Mouse (Mus musculus) limb, embryonic 10.5 days (tissue): Measurements from ENCODE around the gene Tpcn1. TPM values are rescaled to one million over a fixed set of nuclear protein-coding genes. Genes with fewer than 3 reads are reported as not detected.

Experiments
- DNase-seq: peaks from one replicate; pipeline ENCODE4 v3.0.0-alpha.2; 2017; ENCODE audit warnings: low spot score
- H3K27ac ChIP-seq: fragments of 300-500 bp; sonication (generic); 2 replicates; pipeline ENCODE4 v1.5.1; 2016; ENCODE audit warnings: mild to moderate bottlenecking
- H3K27me3 ChIP-seq: fragments of 300-500 bp; sonication (generic); 2 replicates; pipeline ENCODE4 v1.6.1; 2016; ENCODE audit warnings: low read depth, mild to moderate bottlenecking; ENCODE audit not compliant: poor library complexity, severe bottlenecking
- H3K36me3 ChIP-seq: fragments of 300-500 bp; sonication (generic); 2 replicates; pipeline ENCODE4 v1.6.1; 2016; ENCODE audit warnings: mild to moderate bottlenecking, moderate library complexity
- H3K4me1 ChIP-seq: fragments of 300-500 bp; sonication (generic); 2 replicates; pipeline ENCODE4 v1.6.1; 2016
- H3K4me3 ChIP-seq: fragments of 300-500 bp; sonication (generic); 2 replicates; pipeline ENCODE4 v1.5.1; 2016; ENCODE audit warnings: mild to moderate bottlenecking, moderate library complexity
- H3K9me3 ChIP-seq: fragments of 300-500 bp; sonication (generic); replicated peaks from 2 replicates; pipeline ENCODE4 v1.6.1; 2016; ENCODE audit warnings: mild to moderate bottlenecking
- WGBS: fragments of 180-500 bp; shearing (Covaris S2); methylation state at CpG from one replicate; pipeline ENCODE4 v1.1.7; 2016; 5-methylcytosine and 5-hydroxymethylcytosine counted together
- polyA plus RNA-seq: library from polyadenylated mRNA; unstranded; fragments of >200 nt; fragmentation: Nextera tagmentation; extraction: Ambion mirVana; gene quantifications from 2 replicates; pipeline ENCODE4 v1.2.1, GENCODE M21; 2016

Gene Tpcn1
- polyA plus RNA-seq, 1 experiment from 2014 or later = 13.2 TPM

DNA sequence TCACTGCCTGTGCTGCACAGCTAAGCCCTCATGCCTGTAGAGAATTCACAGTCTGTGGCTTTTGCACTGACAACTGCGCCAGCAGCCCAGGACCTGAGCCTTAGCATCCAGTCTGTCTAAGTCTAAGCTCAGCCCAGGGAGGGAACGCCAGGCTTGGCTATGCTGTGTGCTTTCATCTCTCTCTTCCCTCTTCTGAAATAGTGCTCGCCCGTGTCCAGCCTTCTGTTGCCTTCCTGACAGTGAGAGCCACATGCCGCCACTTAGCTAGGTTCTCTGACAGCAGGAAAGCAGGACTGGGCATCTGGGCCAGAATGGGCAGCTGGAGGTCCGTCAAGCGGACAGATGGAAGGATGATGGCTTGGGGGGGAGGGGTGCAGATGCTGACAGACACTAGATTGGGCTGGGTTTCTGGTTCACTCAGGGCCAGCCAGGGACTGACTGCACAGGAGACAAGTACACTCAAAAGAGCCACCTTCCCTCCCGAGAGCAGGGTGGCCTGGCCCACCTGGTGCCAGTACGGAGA, 94.5 kb downstream of the Tpcn1 start:
- no peak overlapping the region for H3K27ac ChIP-seq
- no peaks in the 10 kb centered on the region for H3K4me1 ChIP-seq
- no peak overlapping the region for H3K4me3 ChIP-seq
- no peaks in the 10 kb centered on the region for H3K27me3 ChIP-seq
- H3K9me3 ChIP-seq = no peaks in the 10 kb centered on the region
- peaks cover 69% of the 10 kb centered on the region for H3K36me3 ChIP-seq
- DNase-seq = no peak
- 87% methylated on average over 9 of the region's 9 CpGs for WGBS

DNA sequence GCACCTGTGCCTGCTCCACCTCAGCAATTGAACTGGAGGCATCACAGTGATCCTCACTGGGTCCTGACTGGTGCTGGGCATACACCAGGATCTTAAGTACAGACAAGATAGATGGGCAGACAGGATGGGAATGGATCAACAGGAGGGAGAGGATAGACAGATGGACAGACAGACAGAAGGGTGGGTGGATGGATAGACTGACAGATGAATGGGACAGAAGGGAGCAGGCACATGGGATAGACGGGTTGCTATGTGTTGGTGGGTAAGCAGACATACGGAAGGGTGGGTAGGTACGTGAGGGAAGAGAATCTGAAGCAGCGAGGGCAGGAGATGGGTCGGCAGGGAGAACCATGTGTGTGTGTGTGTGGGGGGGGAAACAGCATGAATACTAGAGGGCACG, 95.0 kb downstream of the Tpcn1 start:
- Histone ChIP-seq H3K4me3 (no peak overlapping the region), H3K27ac (no peak overlapping the region), H3K4me1 (no peaks in the 10 kb centered on the region), H3K36me3 (peaks cover 67% of the 10 kb centered on the region), H3K9me3 (no peaks in the 10 kb centered on the region), H3K27me3 (no peaks in the 10 kb centered on the region)
- 93% methylated on average over 6 of the region's 6 CpGs for WGBS
- DNase-seq = no peak

DNA sequence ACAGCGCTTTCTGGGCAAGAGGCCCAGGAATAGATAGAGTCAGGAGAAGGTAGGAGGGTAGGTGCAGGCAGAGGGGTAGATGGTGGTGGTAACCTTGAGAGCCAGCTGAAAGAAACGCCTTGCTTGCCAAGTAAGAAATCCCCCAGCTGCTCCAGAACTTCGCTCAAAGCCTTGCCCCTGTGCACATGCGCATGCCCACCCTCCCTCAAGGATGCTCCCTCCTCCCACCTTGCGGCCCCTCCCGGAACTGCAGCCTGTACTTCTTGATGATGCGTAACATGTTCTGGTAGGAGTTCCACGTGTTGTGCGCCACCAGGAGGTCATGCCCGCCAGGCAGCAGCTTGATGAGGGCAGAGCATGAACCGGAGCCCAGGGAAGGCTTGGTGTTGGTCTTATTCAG, 96.0 kb downstream of the Tpcn1 start:
- no peaks in the 10 kb centered on the region for H3K27me3 ChIP-seq
- no peak overlapping the region for H3K27ac ChIP-seq
- H3K4me1 ChIP-seq = no peaks in the 10 kb centered on the region
- no peak overlapping the region for H3K4me3 ChIP-seq
- 59% methylated on average over 11 of the region's 11 CpGs for WGBS
- peak; percentile 56 for DNase-seq
- no peaks in the 10 kb centered on the region for H3K9me3 ChIP-seq
- peaks cover 68% of the 10 kb centered on the region for H3K36me3 ChIP-seq

DNA sequence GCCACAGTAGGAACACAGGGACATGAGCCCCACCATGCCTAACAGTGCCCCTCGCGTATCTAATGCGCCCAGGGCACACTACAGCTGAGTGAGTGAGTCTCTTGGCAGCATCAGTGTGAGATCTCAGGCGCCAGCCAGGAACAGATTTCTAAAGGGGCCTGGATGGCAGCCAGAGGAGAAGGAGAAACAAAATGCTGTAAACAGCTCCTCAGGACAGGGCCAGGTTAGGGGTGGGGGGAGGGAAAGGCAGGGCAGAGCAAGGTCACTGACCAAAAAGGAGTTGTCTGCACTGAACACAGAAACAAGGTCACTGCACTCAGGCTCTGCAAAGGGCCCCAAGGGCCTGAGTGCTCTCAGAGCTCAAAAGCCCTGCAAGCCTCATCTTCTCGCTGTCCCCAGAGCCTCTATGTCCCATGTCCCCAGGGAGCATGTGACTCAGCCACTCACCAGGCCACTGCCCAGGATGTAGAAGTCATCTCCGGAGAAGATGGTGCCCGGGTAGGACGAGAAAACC, 97.7 kb downstream of the Tpcn1 start:
- H3K9me3 ChIP-seq = no peaks in the 10 kb centered on the region
- H3K4me1 ChIP-seq = no peaks in the 10 kb centered on the region
- 91% methylated on average over 8 of the region's 8 CpGs for WGBS
- H3K27me3 ChIP-seq = no peaks in the 10 kb centered on the region
- H3K4me3 ChIP-seq = no peak overlapping the region
- no peak overlapping the region for H3K27ac ChIP-seq
- DNase-seq = no peak
- H3K36me3 ChIP-seq = peaks cover 76% of the 10 kb centered on the region

DNA sequence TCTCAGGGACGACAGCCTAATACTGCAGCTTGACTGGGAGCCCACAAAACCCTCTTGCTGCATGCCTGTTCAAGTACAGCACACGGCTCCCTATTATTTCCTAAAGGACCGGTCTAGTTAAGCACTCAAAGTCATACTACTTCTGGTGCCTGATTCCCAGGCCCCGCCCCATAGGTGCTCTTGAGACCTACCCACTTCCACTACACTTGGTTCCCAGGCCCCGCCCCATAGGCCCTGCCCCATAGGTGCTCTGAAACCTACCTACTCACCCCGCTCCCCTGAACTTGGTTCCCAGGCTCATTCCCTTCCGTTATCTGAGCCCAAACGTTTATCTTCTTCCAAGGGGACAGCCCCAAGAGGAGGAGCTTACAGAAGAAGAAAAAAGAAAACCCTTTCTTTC, 100.6 kb downstream of the Tpcn1 start:
- Histone ChIP-seq H3K4me1 (no peaks in the 10 kb centered on the region), H3K27me3 (no peaks in the 10 kb centered on the region), H3K4me3 (no peak overlapping the region), H3K36me3 (peaks cover 77% of the 10 kb centered on the region), H3K9me3 (no peaks in the 10 kb centered on the region), H3K27ac (no peak overlapping the region)
- WGBS = 87% methylated on average over 8 of the region's 8 CpGs
- no peak for DNase-seq

Other genes with a start within 250 kb of the Tpcn1 start
- gene Lhx5, start 157.0 kb downstream of the Tpcn1 start, polyA plus RNA-seq = not detected in 2 replicates
- gene Sdsl, start 115.9 kb downstream of the Tpcn1 start, polyA plus RNA-seq = 5.2 and 5.6 TPM in 2 replicates
- not detected in 2 replicates for gene Sds, start 112.1 kb downstream of the Tpcn1 start, polyA plus RNA-seq
- 41.3 and 43.1 TPM in 2 replicates for gene Plbd2, start 85.0 kb downstream of the Tpcn1 start, polyA plus RNA-seq
- 3.7 and 4.4 TPM in 2 replicates for gene Slc8b1, start 77.5 kb downstream of the Tpcn1 start, polyA plus RNA-seq
- 0.30 and 0.41 TPM in 2 replicates for gene Iqcd, start 343 bp upstream of the Tpcn1 start, polyA plus RNA-seq
- gene Rita1, start 23.9 kb upstream of the Tpcn1 start, polyA plus RNA-seq = 17.5 and 19.5 TPM in 2 replicates
- 58.1 and 62.6 TPM in 2 replicates for gene Ddx54, start 24.1 kb upstream of the Tpcn1 start, polyA plus RNA-seq
- gene Cfap73, start 45.6 kb upstream of the Tpcn1 start, polyA plus RNA-seq = not detected in 2 replicates
- 0.13 and 0.36 TPM in 2 replicates for gene Rasal1, start 60.1 kb upstream of the Tpcn1 start, polyA plus RNA-seq
- gene Dtx1, start 123.3 kb upstream of the Tpcn1 start, polyA plus RNA-seq = 0.84 and 1.7 TPM in 2 replicates
- gene Oas2, start 161.2 kb upstream of the Tpcn1 start, polyA plus RNA-seq = not detected in 2 replicates
- gene Oas3, start 189.0 kb upstream of the Tpcn1 start, polyA plus RNA-seq = 0.14 TPM in 1 of 2 replicates, not detected in the other
- not detected in 2 replicates for gene Oas1e, start 206.9 kb upstream of the Tpcn1 start, polyA plus RNA-seq
- 0.23 and 0.43 TPM in 2 replicates for gene Oas1c, start 223.8 kb upstream of the Tpcn1 start, polyA plus RNA-seq